Mouse (Mus musculus) hindbrain, postnatal 0 days (tissue): ENCODE data around the gene Ankrd52. TPM values are rescaled to one million over a fixed set of nuclear protein-coding genes. Genes with fewer than 3 reads are reported as not detected.

Experiments used
- ATAC-seq: fragments of 200-750 bp; cut with Nextera tagmentation; 2 replicates; pipeline ENCODE4 v1.8.0; 2017; ENCODE audit warnings: mild to moderate bottlenecking, moderate TSS enrichment, moderate library complexity
- DNase-seq: peaks from one replicate; pipeline ENCODE4 v3.0.0-alpha.2; 2015; ENCODE audit warnings: low spot score
- H3K27ac ChIP-seq: fragments of 300-500 bp; sonication (generic); 2 replicates; pipeline ENCODE4 v1.5.1; 2014; ENCODE audit warnings: mild to moderate bottlenecking
- H3K27me3 ChIP-seq: fragments of 300-500 bp; sonication (generic); 2 replicates; pipeline ENCODE4 v1.6.1; 2014; ENCODE audit warnings: low read length, mixed read lengths; ENCODE audit not compliant: insufficient read depth
- H3K36me3 ChIP-seq: fragments of 300-500 bp; sonication (generic); 2 replicates; pipeline ENCODE4 v1.6.1; 2014; ENCODE audit warnings: low read length, mixed read lengths; ENCODE audit not compliant: insufficient read depth
- H3K4me1 ChIP-seq: fragments of 300-500 bp; sonication (generic); 2 replicates; pipeline ENCODE4 v1.6.1; 2014; ENCODE audit warnings: antibody characterized with exemption, low read length, mixed read lengths; ENCODE audit not compliant: insufficient read depth
- H3K4me2 ChIP-seq: fragments of 300-500 bp; sonication (generic); 2 replicates; pipeline ENCODE4 v1.6.1; 2014; ENCODE audit warnings: low read depth, mild to moderate bottlenecking, low read length, moderate library complexity, mixed read lengths
- H3K4me3 ChIP-seq: fragments of 300-500 bp; sonication (generic); 2 replicates; pipeline ENCODE4 v1.5.1; 2014; ENCODE audit warnings: low read length
- H3K9ac ChIP-seq: fragments of 300-500 bp; sonication (generic); replicated peaks from 2 replicates; pipeline ENCODE4 v1.6.1; 2014; ENCODE audit warnings: mild to moderate bottlenecking, low read length, moderate library complexity, mixed read lengths
- H3K9me3 ChIP-seq: fragments of 300-500 bp; sonication (generic); 2 replicates; pipeline ENCODE4 v1.6.1; 2016; ENCODE audit warnings: low read length, mixed read lengths
- CTCF ChIP-seq: IDR thresholded peaks from 2 replicates; pipeline ENCODE4 v1.5.1; 2016; ENCODE audit warnings: antibody characterized with exemption, control low read depth, low read depth
- WGBS: fragments of 180-500 bp; shearing (Covaris S2); extraction: QIAGEN DNeasy Blood & Tissue Kit; methylation state at CpG from one replicate; pipeline ENCODE4 v1.1.7; 2014; 5-methylcytosine and 5-hydroxymethylcytosine counted together
- polyA plus RNA-seq: library from polyadenylated mRNA; unstranded; fragments of >200 nt; fragmentation: Nextera tagmentation; extraction: Ambion mirVana; gene quantifications from 2 replicates; pipeline ENCODE4 v1.2.1, GENCODE M21; 2015
- total RNA-seq: library from RNA; depleted of rRNA; stranded (reverse); fragments of >200 nt; gene quantifications from 2 replicates; pipeline ENCODE4 v1.2.3, GENCODE M21; 2014

The Ankrd52 gene
- total and polyA plus RNA-seq, 2 experiments from 2014 or later = 10.6 to 38.8 TPM

DNA sequence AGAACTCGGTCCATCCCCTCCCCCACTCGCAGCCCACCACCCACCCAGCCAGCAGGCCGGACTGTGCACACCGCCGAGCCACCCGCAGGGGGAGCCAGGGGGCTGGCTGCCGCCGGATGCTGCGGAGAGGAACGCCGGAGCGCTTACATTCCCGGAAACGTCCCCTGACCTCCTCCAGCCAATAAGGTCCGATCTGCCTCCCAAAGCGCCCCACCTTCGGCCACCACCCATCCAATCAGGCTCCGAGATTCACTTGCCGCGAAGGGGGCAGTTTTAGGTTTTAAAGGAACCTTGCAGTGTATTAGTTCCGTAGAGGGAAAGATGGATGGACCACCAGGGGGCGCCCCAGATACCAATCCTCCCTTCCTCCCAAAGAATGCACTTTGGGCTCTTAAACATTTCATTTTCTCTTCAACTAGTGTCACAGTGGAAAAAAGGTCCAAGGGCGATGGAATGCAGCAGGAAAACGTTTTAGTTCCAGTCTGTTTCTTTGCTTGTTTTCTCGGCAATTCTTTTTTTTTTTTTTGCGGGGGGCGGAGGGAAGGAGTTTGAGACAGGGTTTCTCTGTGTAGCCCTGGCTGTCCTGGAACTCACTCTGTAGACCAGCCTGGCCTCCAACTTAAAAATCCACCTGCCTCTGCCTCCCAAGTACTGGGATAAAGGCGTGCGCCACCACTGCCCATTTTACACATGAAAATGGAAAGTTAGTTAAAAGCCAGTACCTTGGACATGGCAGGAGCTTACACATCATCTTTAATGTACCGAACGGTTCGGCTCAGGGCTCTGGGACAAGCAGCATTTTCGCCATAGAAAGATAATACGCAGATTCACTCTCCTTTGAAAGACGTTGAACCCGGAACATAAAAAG is 33.0 kb downstream of the Ankrd52 start:
- peak; percentile 91 for ATAC-seq
- no peaks in the 10 kb centered on the region for H3K27me3 ChIP-seq
- 7% methylated on average over 36 of the region's 36 CpGs for WGBS

DNA sequence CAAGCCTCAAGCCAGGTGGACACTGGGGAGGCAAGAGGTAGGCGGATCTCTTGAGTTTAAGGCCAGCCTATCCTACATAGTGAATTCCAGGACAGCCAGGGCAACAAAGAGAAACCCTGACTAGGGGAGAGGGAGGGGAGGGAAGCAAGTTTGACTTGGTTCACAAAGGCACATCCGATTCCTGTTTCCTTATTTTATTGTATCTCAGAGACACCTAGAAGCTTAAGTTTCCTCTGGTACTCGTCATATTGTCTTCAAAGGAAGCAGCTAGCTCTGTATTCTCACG is 33.6 kb downstream of the Ankrd52 start:
- Histone ChIP-seq H3K4me3 (peak overlapping the region; percentile 96), H3K9ac (no peak overlapping the region; the same call in 1 of the 2 replicates), H3K9me3 (no peaks in the 10 kb centered on the region), H3K36me3 (peaks cover 4% of the 10 kb centered on the region), H3K27me3 (no peaks in the 10 kb centered on the region), H3K4me1 (peaks cover 20% of the 10 kb centered on the region), H3K27ac (peak overlapping the region; percentile 96), H3K4me2 (peak overlapping the region; percentile 95)
- no peak for DNase-seq
- ATAC-seq = no peak
- 24% methylated on average over 4 of the region's 4 CpGs for WGBS
- no peak for TF ChIP-seq CTCF

More for the DNA sequence above, 33.0 kb downstream of the Ankrd52 start:
- Histone ChIP-seq H3K36me3 (peaks cover 2% of the 10 kb centered on the region; the same call in 1 of the 2 replicates), H3K9me3 (no peaks in the 10 kb centered on the region), H3K27ac (peak overlapping the region; percentile 96), H3K4me2 (peak overlapping the region; percentile 95), H3K9ac (peak overlapping the region; percentile 82), H3K4me1 (peaks cover 20% of the 10 kb centered on the region), H3K4me3 (peak overlapping the region; percentile 96)
- TF ChIP-seq CTCF = peak; percentile 83
- DNase-seq = peak; percentile 98

DNA sequence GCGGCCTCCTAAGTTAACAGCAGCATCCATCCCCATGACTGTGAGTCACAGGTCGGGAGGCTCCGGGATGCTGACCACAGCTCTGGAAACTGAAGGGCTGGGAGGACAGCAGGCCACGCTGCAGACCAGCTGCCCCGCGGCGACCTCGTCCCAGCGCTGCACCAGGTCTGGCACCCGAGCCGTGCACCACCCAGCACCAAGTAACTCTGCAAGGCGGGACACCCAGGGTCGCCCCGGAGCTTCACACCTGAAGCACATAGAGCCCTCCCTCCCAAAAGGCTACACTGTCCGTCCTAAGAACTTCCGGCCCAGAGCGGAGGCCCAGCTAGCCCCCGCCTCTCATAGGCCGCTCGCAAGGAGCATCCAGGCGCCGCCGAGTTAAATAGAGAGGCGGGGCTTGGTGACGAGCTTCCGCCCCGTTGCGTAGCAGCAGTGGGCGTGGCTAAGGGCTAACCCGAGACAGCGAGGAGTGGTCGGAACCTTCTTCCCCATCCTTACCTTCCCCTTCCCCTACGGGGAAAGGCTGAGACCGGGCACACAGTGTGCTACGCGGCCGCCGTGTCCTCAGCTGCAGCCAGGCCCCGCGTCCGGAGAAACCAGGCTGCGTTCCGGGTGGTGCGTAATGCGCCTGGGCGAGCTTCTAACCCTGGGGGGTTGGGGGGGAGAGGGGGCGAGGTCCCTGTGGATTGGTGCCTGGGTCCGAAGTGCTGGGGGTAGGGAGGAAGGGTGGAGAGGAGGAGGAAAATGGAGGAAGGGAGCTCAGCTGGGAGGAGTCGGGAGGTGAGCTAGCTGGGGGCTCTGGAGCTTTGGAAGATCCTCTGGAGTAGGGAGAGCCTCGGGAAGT is 34.5 kb downstream of the Ankrd52 start, which contains the start of the genes Nabp2 and Rnf41:
Gene Nabp2, minus strand, starts transcription at position 282 of the 844 bp plus-strand sequence.
Gene Rnf41, plus strand, starts transcription at position 447 of the 844 bp plus-strand sequence.
- peak within 1 kb of the TSS; percentile 96 for H3K27ac ChIP-seq
- H3K36me3 ChIP-seq = peaks cover 10% of the 10 kb centered on the region
- H3K4me3 ChIP-seq = peak within 1 kb of the TSS; percentile 96
- ATAC-seq (peak; percentile 91), DNase-seq (peak; percentile 99)
- peaks cover 20% of the 10 kb centered on the region for H3K4me1 ChIP-seq
- peak within 1 kb of the TSS; percentile 95 for H3K4me2 ChIP-seq
- H3K27me3 ChIP-seq = no peaks in the 10 kb centered on the region
- TF ChIP-seq CTCF = no peak
- no peaks in the 10 kb centered on the region for H3K9me3 ChIP-seq
- peak within 1 kb of the TSS; percentile 94 for H3K9ac ChIP-seq
- WGBS = under 1% methylated on average over 50 of the region's 50 CpGs

DNA sequence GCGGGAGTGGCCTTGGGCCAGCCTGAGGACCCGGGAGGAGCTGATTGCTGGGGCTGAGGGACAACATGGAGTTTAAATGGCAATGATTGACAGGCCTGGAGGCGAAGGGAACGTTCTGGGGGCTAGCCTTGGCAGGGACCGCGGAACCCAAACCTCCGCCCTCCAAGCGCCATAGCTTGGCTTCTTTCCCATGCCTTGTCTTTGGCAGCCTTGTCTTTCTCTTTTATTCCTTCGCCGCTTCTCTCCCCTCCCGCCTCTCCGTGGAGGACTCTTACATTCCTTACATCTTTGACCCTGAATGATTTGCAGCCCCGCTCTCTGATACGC is 35.1 kb downstream of the Ankrd52 start:
- Histone ChIP-seq H3K27ac (peak overlapping the region; percentile 96), H3K27me3 (no peaks in the 10 kb centered on the region), H3K4me3 (peak overlapping the region; percentile 96), H3K9ac (peak overlapping the region; percentile 94), H3K36me3 (peaks cover 10% of the 10 kb centered on the region), H3K4me2 (peak overlapping the region; percentile 95), H3K9me3 (no peaks in the 10 kb centered on the region), H3K4me1 (peaks cover 20% of the 10 kb centered on the region)
- no peak for TF ChIP-seq CTCF
- ATAC-seq (no peak), DNase-seq (peak; percentile 74)
- 0% methylated on average over 14 of the region's 14 CpGs for whole genome bisulfite sequencing

DNA sequence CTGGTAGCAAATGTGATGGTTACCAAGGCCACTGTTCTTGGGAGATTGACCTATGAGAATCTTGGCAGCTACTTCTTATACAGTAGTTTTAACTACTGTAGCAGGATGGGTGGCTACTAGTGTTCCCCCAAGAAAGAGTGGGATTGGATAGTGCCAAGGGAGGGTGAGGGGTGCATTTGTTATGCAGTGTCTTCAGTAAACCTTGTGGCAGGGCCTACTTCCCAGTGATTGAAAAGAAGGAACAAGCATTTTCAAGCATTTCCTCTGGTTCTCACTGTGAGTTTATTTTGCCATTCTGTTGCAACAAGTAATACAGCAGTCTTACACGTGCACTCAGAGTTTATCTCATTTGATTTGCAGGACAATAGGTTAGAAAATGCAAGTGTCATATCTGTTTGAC is 35.6 kb downstream of the Ankrd52 start:
- Histone ChIP-seq H3K4me1 (peaks cover 20% of the 10 kb centered on the region), H3K36me3 (peaks cover 7% of the 10 kb centered on the region), H3K27ac (peak overlapping the region; percentile 96; the same call in 1 of the 2 replicates), H3K4me3 (peak overlapping the region; percentile 96), H3K27me3 (no peaks in the 10 kb centered on the region), H3K9ac (peak overlapping the region; percentile 94), H3K4me2 (peak overlapping the region; percentile 95), H3K9me3 (no peaks in the 10 kb centered on the region)
- WGBS = 16% methylated on average over 1 of the region's 1 CpGs
- DNase-seq (no peak), ATAC-seq (no peak)
- TF ChIP-seq CTCF = no peak

DNA sequence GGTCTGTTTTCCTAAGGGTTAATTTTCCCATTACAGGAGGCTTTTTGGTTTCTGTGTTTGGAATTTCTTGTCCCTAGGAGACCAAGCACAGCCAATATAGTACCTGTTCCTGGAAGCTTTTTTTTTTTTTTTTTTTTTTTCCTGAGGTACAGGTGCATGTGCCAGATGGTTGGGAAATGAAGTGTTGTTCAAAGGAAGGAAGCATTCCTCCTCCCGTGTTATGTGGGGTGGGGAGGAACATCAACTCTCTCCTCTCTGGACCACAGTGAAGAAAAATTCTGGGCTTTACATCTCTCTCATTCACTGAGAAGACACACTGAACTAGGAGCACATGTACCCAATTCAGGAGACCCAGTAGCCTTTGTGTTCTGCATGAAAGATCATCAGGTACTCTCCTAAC is 36.2 kb downstream of the Ankrd52 start:
- H3K9ac ChIP-seq = peak overlapping the region; percentile 18; the same call in 1 of the 2 replicates
- no peak overlapping the region for H3K27ac ChIP-seq
- DNase-seq (no peak), ATAC-seq (no peak)
- no peak for TF ChIP-seq CTCF
- H3K4me1 ChIP-seq = peaks cover 20% of the 10 kb centered on the region
- WGBS = 48% methylated on average over 1 of the region's 1 CpGs
- no peaks in the 10 kb centered on the region for H3K9me3 ChIP-seq
- H3K4me2 ChIP-seq = peak overlapping the region; percentile 95
- H3K4me3 ChIP-seq = no peak overlapping the region
- no peaks in the 10 kb centered on the region for H3K27me3 ChIP-seq
- H3K36me3 ChIP-seq = peaks cover 7% of the 10 kb centered on the region
